Mouse (Mus musculus) pancreas, adult 10 weeks (tissue): ENCODE data around the gene Lypd6b. TPM values are rescaled to one million over a fixed set of nuclear protein-coding genes. Genes with fewer than 3 reads are reported as not detected.

Experiments used
- polyA plus RNA-seq: library from polyadenylated mRNA; stranded (reverse); fragments of 350-450 nt; fragmentation: Illumina TruSeq; extraction: RNeasy Lipid Tissue Mini Kit (QIAGEN cat#74804); gene quantifications from one replicate; pipeline ENCODE4 v1.2.3, GENCODE M21; 2015; ENCODE audit warnings: low read depth, low replicate concordance; ENCODE audit not compliant: insufficient read depth

Lypd6b gene
- 0.35 TPM for polyA plus RNA-seq

GRCm38 (mm10) chr2:49787376-49788050, at the start of gene Lypd6b:
Gene Lypd6b, plus strand, starts transcription at chr2:49787688.

Other genes with a start within 250 kb of the Lypd6b start
- gene Kif5c, start 168.4 kb upstream of the Lypd6b start, polyA plus RNA-seq: 2.6 TPM